Mouse (Mus musculus) heart, adult 2 months (tissue): ENCODE data around the gene Cd69.

Experiments
- CTCF ChIP-seq: fragments of 200-600 bp; IDR thresholded peaks from 2 replicates; pipeline ENCODE4 v1.8.1; 2022; ENCODE audit warnings: antibody characterized with exemption, mild to moderate bottlenecking, moderate library complexity
- EP300 ChIP-seq: fragments of 200-500 bp; IDR thresholded peaks from 2 replicates; pipeline ENCODE4 v1.6.1; 2011; ENCODE audit warnings: low read depth, low read length, control low read depth; ENCODE audit not compliant: insufficient read depth
- POLR2A ChIP-seq: fragments of 200-500 bp; IDR thresholded peaks from 2 replicates; pipeline ENCODE4 v1.6.1; 2011; ENCODE audit warnings: mild to moderate bottlenecking, low read depth, low read length, control low read depth; ENCODE audit not compliant: insufficient read depth

DNA sequence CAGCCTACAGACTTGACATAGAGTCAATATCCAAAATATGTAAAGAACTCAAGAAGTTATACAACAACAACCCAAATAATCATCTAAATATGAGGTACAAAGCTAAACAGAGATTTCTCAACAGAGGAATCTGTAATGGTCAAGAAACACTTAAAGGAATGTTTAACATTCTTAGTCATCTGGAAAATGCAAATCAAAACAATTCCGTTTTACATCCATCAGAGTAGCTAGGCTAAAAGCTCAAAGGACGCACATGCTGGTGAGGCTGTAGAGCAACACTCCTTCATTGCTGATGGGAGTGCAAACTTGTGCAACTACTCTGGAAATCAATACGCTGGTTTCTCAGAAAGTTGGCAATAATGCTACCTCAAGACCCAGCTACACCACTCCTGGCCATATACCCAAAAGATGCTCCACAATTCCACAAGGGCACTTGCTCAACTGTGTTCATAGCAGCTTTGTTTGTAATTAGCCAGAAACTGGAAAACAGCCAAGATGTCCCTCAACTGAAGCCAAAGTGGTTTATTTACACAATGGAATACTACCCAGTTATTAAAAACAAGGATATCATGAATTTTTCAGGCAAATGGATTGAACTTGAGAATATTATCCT, 52.9 kb downstream of the Cd69 start:
- TF ChIP-seq POLR2A (no peak), CTCF (no peak), EP300 (no peak)
